Mouse (Mus musculus) heart, embryonic 11.5 days (tissue): ENCODE measurements at regions not wholly inside any gene's neighbourhood (a gene's known extent, or its start where the extent isn't known, plus 50 kb on each side); places are given as distances from the start of the nearest gene placed in this dataset.

ENCODE experiments used
- ATAC-seq: fragments of 200-750 bp; cut with Nextera tagmentation; replicated peaks from 2 replicates; pipeline ENCODE4 v1.8.0; 2017; ENCODE audit warnings: moderate library complexity; ENCODE audit not compliant: insufficient number of reproducible peaks, low FRiP score, low TSS enrichment
- H3K27ac ChIP-seq: fragments of 300-500 bp; sonication (generic); 2 replicates; pipeline ENCODE4 v1.5.1; 2014; ENCODE audit warnings: mild to moderate bottlenecking, low read depth, low read length
- H3K27me3 ChIP-seq: fragments of 300-500 bp; sonication (generic); 2 replicates; pipeline ENCODE4 v1.6.1; 2014; ENCODE audit warnings: mild to moderate bottlenecking, low read length, mixed read lengths; ENCODE audit not compliant: control insufficient read depth, insufficient read depth
- H3K36me3 ChIP-seq: fragments of 300-500 bp; sonication (generic); 2 replicates; pipeline ENCODE4 v1.6.1; 2014; ENCODE audit warnings: mild to moderate bottlenecking, low read length, moderate library complexity, mixed read lengths; ENCODE audit not compliant: control insufficient read depth, insufficient read depth
- H3K4me1 ChIP-seq: fragments of 300-500 bp; sonication (generic); 2 replicates; pipeline ENCODE4 v1.6.1; 2014; ENCODE audit warnings: low read length; ENCODE audit not compliant: control insufficient read depth, insufficient read depth
- H3K4me2 ChIP-seq: fragments of 300-500 bp; sonication (generic); 2 replicates; pipeline ENCODE4 v1.6.1; 2014; ENCODE audit warnings: mild to moderate bottlenecking, moderate library complexity
- H3K4me3 ChIP-seq: fragments of 300-500 bp; sonication (generic); 2 replicates; pipeline ENCODE4 v1.5.1; 2014; ENCODE audit warnings: low read depth, low read length
- H3K9ac ChIP-seq: fragments of 300-500 bp; sonication (generic); 2 replicates; pipeline ENCODE4 v1.6.1; 2014; ENCODE audit warnings: mild to moderate bottlenecking, low read depth, low read length, moderate library complexity
- H3K9me3 ChIP-seq: fragments of 300-500 bp; sonication (generic); replicated peaks from 2 replicates; pipeline ENCODE4 v1.6.1; 2016; ENCODE audit warnings: low read length; ENCODE audit not compliant: control insufficient read depth
- WGBS: fragments of 180-500 bp; shearing (Covaris S2); extraction: QIAGEN DNeasy Blood & Tissue Kit; methylation state at CpG from one replicate; pipeline ENCODE4 v1.1.7; 2014; ENCODE audit not compliant: insufficient replicate concordance; 5-methylcytosine and 5-hydroxymethylcytosine counted together

GRCm38 (mm10) chr10:98116296-98116695 lies 389.7 kb upstream of the C030005K15Rik start:
- Histone ChIP-seq H3K27ac (no peak overlapping the region), H3K9me3 (no peaks in the 10 kb centered on the region), H3K4me1 (no peaks in the 10 kb centered on the region), H3K36me3 (no peaks in the 10 kb centered on the region), H3K27me3 (no peaks in the 10 kb centered on the region), H3K4me2 (no peak overlapping the region), H3K4me3 (no peak overlapping the region), H3K9ac (no peak overlapping the region)
- ATAC-seq = no peak
- WGBS = 83% methylated on average over 5 of the region's 5 CpGs

DNA sequence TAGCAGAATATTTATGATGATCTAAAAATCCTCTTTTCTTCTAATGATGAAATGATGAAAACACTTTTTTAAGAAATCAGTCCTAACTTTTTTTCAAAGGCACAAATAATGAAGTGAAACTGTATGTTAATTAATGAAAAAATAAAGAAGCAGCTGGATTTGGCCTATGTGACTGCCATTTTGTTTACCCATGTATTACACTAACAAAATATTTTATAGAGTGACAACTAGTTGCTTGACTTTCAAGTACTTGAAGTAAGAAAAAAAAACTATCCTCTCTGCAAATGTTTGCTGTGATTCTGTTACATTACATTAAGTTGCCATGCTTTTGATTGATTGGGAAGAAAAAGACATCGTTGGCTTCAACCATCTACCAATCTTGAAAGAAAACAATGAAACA lies 399.2 kb upstream of the C030005K15Rik start:
- Histone ChIP-seq H3K4me1 (no peaks in the 10 kb centered on the region), H3K9me3 (no peaks in the 10 kb centered on the region), H3K4me3 (no peak overlapping the region), H3K9ac (no peak overlapping the region), H3K27ac (no peak overlapping the region), H3K27me3 (no peaks in the 10 kb centered on the region), H3K4me2 (no peak overlapping the region), H3K36me3 (no peaks in the 10 kb centered on the region)
- 68% methylated on average over 1 of the region's 1 CpGs for WGBS
- no peak for ATAC-seq

DNA sequence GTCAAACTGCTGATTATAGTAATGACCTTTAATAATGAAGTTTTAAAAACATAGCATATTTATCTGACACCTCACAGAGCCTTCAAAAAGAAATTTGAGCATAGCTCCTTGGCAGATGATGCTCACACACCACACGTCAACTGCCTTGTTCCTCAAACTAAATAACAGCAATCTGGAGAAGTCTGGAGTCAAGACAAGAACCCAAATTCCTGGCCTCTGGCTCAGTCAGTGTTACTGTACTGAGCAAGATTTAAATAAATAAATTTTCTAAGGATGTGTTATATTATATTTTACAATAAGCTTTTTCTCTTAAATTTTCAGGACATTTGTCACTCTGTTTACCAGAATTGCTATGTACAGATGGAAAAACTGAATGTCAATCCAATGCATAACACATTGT lies 408.5 kb upstream of the C030005K15Rik start:
- Histone ChIP-seq H3K4me3 (no peak overlapping the region), H3K9ac (no peak overlapping the region), H3K4me2 (no peak overlapping the region), H3K27me3 (no peaks in the 10 kb centered on the region), H3K4me1 (peaks cover 7% of the 10 kb centered on the region), H3K36me3 (no peaks in the 10 kb centered on the region), H3K9me3 (no peaks in the 10 kb centered on the region), H3K27ac (no peak overlapping the region)
- no peak for ATAC-seq
- WGBS = 54% methylated on average over 1 of the region's 1 CpGs

- no peaks in the 10 kb centered on the region for H3K27me3 ChIP-seq
- H3K36me3 ChIP-seq = no peaks in the 10 kb centered on the region
- H3K9ac ChIP-seq = no peak overlapping the region
- no peak overlapping the region for H3K4me2 ChIP-seq
- H3K27ac ChIP-seq = no peak overlapping the region
- H3K4me3 ChIP-seq = no peak overlapping the region
- ATAC-seq = no peak
- no peaks in the 10 kb centered on the region for H3K9me3 ChIP-seq
- no peaks in the 10 kb centered on the region for H3K4me1 ChIP-seq
- 63% methylated on average over 1 of the region's 1 CpGs for WGBS
Observed at GRCm38 (mm10) chr10:98145773-98146172, 419.2 kb upstream of the C030005K15Rik start.

DNA sequence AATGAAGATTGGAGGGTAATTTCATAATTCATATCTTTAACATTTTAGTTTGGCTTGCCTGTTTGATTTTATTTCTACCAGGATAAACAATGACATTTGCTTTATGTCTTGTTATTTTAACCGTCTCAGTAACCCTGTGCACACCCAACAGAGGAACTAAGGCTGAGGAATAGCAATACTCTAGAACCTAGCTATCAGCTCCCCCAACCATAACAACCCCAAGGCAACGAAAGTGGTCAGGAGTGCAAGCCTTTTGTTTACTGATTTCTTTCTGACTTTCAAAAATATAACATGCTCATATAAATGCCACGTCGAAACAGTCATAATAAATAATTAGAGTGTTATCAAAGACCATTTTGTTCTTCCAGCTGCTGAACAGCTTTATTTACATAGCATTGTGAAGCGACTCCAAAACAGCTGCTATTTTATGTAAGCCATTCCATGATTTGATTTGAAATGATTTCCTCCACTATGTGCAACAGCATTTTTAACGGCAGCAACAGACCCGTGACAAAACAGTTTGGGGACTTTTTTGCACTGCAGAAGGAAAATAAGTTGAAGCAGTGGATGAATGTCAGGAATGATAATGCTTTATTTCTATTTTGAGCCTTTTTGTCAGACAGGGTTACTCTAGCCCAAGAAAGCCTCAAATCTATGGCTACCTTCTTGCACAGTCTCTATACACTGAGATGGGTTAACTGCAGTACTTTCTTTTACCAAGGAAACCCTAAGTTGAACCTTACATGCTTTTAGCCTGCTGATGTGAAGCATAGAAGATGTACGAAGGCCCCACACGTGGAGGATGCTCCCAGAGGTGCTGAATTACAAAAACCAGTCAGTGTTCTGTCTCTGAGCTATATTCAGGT lies 420.7 kb upstream of the C030005K15Rik start:
- no peaks in the 10 kb centered on the region for H3K9me3 ChIP-seq
- no peak for ATAC-seq
- H3K9ac ChIP-seq = no peak overlapping the region
- no peaks in the 10 kb centered on the region for H3K4me1 ChIP-seq
- 75% methylated on average over 9 of the region's 9 CpGs for WGBS
- H3K27ac ChIP-seq = no peak overlapping the region
- no peaks in the 10 kb centered on the region for H3K27me3 ChIP-seq
- H3K4me3 ChIP-seq = no peak overlapping the region
- H3K4me2 ChIP-seq = no peak overlapping the region
- no peaks in the 10 kb centered on the region for H3K36me3 ChIP-seq

DNA sequence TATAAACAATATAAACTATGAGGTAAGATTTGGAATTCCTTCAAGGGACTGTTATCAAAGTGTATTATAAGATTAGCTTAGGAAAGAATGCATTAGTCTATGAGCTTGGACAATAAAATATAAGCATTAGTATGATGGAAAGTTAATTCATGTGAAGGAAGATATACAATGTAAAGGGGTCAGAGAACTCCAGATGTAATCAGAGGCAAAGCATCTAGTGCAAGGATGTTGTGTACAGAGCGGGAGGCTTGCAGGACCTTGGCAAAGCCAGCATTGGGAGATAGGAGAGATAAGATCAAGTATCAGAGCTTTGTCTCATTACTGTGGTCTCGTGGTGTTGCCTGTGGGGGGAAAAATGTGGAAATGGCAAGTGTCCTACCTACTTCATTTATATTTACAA lies 429.4 kb upstream of the C030005K15Rik start:
- Histone ChIP-seq H3K36me3 (no peaks in the 10 kb centered on the region), H3K27ac (no peak overlapping the region), H3K27me3 (no peaks in the 10 kb centered on the region), H3K4me2 (no peak overlapping the region), H3K4me1 (no peaks in the 10 kb centered on the region), H3K9ac (no peak overlapping the region), H3K9me3 (no peaks in the 10 kb centered on the region), H3K4me3 (no peak overlapping the region)
- WGBS = 49% methylated on average over 2 of the region's 2 CpGs
- ATAC-seq = no peak

DNA sequence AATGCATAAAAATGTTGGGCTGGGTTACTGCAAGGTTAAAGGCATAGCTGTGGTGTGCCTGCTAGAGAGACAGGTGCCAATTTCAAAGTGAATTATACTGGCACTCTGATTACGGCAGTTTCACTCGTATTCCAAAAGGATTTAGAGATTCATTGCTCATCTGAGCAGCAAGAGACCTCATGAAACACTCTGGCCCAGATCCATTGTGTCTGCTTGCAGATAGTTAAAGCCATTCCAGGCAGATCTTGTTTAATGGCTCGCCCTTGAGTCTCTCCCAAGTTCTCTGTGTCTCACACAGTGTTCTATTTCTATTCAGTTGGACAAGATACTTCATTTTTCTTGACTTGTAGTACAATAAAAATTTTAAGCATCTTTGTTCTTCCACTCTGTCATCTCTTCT lies 459.1 kb upstream of the C030005K15Rik start:
- no peak overlapping the region for H3K9ac ChIP-seq
- H3K4me1 ChIP-seq = no peaks in the 10 kb centered on the region
- H3K9me3 ChIP-seq = no peaks in the 10 kb centered on the region
- no peak overlapping the region for H3K27ac ChIP-seq
- H3K4me3 ChIP-seq = no peak overlapping the region
- no peaks in the 10 kb centered on the region for H3K36me3 ChIP-seq
- H3K27me3 ChIP-seq = no peaks in the 10 kb centered on the region
- H3K4me2 ChIP-seq = no peak overlapping the region
- 77% methylated on average over 3 of the region's 3 CpGs for WGBS
- ATAC-seq = no peak

DNA sequence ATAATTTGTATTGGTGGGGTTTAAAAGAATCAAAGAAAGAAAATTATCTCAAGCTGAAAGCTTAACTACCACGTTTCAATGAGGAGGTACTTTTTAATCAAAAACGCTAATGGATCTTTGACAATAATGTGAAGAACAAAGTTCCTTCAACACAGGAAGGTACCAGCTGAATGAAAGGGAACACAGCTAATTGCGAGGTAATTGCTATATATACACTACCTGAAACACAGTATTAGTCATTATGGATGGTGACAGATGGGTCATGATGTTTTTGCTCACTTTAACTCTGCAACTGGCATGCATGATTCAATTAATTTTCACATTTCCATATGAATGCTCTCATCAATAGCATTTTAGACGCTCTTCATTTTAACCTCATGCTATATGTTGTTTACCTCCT lies 470.3 kb upstream of the C030005K15Rik start:
- Histone ChIP-seq H3K27me3 (no peaks in the 10 kb centered on the region), H3K4me1 (no peaks in the 10 kb centered on the region)
- WGBS = 70% methylated on average over 4 of the region's 4 CpGs

DNA sequence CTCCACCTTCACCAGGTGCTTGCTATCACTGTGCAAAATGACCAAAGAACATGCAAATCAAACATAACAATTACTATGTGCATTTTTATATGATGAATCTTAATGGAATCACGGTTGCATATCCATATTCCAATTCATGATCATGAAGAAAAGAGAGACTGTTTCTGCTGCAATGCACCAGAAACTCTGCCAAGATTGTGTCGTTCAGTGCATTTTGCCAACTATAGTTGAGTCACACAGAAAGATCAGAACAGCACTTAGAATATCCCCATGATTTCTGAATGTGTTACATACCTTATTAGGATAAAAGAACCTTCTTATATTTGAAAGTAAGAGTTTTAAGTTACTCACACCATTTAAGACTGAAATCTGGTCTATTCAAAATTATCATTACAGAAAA lies 483.7 kb upstream of the C030005K15Rik start:
- no peak for ATAC-seq
- WGBS = 69% methylated on average over 2 of the region's 2 CpGs
- H3K4me3 ChIP-seq = no peak overlapping the region

More for the DNA sequence above, 470.3 kb upstream of the C030005K15Rik start:
- H3K36me3 ChIP-seq = no peaks in the 10 kb centered on the region
- H3K9me3 ChIP-seq = no peaks in the 10 kb centered on the region
- no peak overlapping the region for H3K4me2 ChIP-seq
- no peak overlapping the region for H3K4me3 ChIP-seq
- H3K9ac ChIP-seq = no peak overlapping the region
- no peak overlapping the region for H3K27ac ChIP-seq
- ATAC-seq = no peak

More for the DNA sequence above, 483.7 kb upstream of the C030005K15Rik start:
- Histone ChIP-seq H3K9ac (no peak overlapping the region), H3K36me3 (no peaks in the 10 kb centered on the region), H3K9me3 (no peaks in the 10 kb centered on the region), H3K4me1 (no peaks in the 10 kb centered on the region), H3K4me2 (no peak overlapping the region), H3K27ac (no peak overlapping the region), H3K27me3 (no peaks in the 10 kb centered on the region)
